Mouse (Mus musculus): ENCODE results near the gene Gm16427. TPM values are rescaled to one million over a fixed set of nuclear protein-coding genes. Genes with fewer than 3 reads are reported as not detected.
"Not testable (repeated sequence)": the region's sequence is repeated elsewhere in the genome, so short reads cannot be mapped to it uniquely, and the experiment has no call there.

Gene Gm16427
- polyA plus RNA-seq (2014; fragmentation: Nextera tagmentation; extraction: Ambion mirVana) = not detected in 2 replicates

- H3K4me2 ChIP-seq (ENCODE audit: low read depth, low read length); H3K4me1 ChIP-seq (ENCODE audit: control insufficient read depth, insufficient read depth, low read length); H3K36me3 ChIP-seq (ENCODE audit: control insufficient read depth, insufficient read depth, low read length); H3K27ac ChIP-seq (replicated peaks; ENCODE audit: low read depth, low read length); H3K27me3 ChIP-seq (replicated peaks; ENCODE audit: control insufficient read depth, insufficient read depth, low read length); H3K9me3 ChIP-seq (ENCODE audit: control insufficient read depth, low read length); ATAC-seq (ENCODE audit: low read depth); H3K9ac ChIP-seq (ENCODE audit: low read depth, low read length); DNase-seq (ENCODE audit: low spot score); H3K4me3 ChIP-seq (ENCODE audit: low read depth, low read length): not testable (repeated sequence)
- WGBS = 75% methylated on average over 1 of the region's 3 CpGs
These were observed at the start of gene Gm16427 for GRCm38 (mm10) chr5:93540100-93540499. Gene Gm16427, minus strand, starts transcription at chr5:93540200.

Other genes starting within 250 kb of the Gm16427 start
- not detected in 2 replicates for gene C87414, start 131.4 kb upstream of the Gm16427 start, polyA plus RNA-seq (2014; fragmentation: Nextera tagmentation; extraction: Ambion mirVana)

All from embryonic facial prominence, embryonic 14.5 days (tissue).